Mouse (Mus musculus) retina, postnatal 1 day (tissue): ENCODE measurements around the gene Cdk14.
A peak's percentile ranks its signal among the peaks of the same experiment; 100 is the strongest.
"Not testable (repeated sequence)": the region's sequence is repeated elsewhere in the genome, so short reads cannot be mapped to it uniquely, and the experiment has no call there.

Experiments
- DNase-seq: peaks from one replicate; pipeline ENCODE4 v3.0.0-alpha.2; 2012

Cdk14 gene

DNA sequence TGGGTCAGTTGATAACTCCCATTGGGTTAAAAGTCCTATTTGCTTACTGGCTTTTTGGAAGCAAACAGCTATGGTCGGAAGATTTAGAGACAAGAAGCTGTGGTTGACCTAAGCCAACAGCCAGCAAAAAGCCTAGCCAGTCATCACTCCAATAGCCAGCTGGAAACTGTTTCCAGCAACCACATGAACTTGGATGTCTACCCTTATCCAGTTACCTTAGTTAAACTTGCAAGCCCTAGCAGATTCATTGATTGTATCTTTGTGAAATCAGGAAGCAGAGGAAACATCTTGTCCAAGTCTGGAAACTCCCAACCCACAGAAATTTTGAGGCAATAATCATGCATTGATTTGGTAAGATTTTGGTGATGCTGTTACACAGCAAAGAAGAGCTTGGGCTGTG is 458.5 kb downstream of the Cdk14 start:
- no peak for DNase-seq

DNA sequence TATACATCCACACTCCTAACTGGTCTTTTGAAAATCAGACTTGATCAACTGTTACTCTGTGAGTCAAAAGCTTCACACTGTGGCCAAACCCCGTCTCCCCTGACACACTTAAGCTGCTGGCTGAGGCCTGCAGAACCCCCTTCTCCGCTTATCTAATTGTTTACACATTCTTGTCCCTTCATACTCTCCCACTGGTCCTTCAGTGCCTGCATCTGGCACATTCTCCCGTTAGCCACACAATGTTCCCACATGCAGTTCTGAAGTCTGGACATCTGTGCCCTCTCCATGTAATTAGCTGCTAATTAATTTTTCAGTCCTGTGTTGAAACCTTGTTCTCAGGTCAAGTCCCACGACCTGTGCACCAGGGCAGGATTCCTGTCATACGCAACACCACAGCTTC is 460.7 kb downstream of the Cdk14 start:
- peak; percentile 75 for DNase-seq

DNA sequence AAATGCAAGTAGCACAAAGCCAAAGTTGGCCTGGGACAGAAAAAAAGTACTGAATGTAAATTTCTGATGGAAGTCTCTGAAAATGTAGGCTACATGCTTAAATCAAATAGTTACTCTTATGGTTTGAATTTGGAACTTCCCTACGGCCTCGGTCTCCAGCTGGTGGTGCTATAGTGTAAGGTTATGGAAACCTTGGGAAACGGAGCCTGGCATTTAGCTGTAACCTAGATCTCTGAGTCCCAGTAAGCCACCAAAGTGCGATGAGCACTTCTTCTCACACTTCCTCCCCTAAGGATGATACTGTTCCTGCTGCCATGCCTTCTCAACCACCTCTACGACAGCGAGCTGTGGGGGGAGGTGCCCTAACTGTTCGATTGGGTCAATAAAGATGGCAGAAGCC is 464.1 kb downstream of the Cdk14 start:
- no peak for DNase-seq

DNA sequence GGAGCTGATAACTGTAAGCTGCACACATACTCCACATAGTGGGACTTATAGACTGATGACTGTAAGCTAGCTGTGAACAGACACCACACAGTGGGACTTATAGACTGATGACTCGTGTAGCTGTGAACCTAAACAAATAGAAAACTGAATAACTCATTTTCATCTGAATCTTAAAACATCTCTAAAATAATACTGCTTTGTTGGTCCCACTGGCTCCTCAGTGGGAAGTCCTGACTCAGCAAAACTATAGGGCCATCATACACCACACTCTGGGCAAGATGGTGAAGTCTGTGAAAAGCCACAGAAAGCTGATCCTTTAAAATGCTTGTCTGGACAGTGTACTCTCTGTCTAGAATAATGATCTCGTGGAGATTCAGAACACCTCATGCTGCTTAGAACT is 464.7 kb downstream of the Cdk14 start:
- DNase-seq, result no peak

DNA sequence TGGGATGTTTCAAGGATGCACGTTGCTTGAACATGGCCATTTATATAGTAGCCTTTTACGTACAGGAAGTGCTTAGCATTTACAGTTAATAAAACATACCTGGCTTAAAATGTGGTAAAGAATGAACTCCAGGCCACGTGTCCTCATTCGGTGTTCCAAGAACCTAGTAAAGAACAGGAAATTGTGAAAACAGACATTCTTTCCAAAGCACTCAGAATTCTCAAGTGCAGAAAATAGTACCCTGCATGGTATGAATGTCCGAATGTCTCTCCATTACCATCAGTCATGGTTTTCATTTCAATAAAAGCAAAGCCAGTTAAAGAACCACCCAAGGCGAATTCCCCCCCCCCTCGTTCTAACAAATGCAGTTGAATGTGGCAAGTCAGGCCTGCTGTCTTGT is 470.7 kb downstream of the Cdk14 start:
- DNase-seq, result no peak

DNA sequence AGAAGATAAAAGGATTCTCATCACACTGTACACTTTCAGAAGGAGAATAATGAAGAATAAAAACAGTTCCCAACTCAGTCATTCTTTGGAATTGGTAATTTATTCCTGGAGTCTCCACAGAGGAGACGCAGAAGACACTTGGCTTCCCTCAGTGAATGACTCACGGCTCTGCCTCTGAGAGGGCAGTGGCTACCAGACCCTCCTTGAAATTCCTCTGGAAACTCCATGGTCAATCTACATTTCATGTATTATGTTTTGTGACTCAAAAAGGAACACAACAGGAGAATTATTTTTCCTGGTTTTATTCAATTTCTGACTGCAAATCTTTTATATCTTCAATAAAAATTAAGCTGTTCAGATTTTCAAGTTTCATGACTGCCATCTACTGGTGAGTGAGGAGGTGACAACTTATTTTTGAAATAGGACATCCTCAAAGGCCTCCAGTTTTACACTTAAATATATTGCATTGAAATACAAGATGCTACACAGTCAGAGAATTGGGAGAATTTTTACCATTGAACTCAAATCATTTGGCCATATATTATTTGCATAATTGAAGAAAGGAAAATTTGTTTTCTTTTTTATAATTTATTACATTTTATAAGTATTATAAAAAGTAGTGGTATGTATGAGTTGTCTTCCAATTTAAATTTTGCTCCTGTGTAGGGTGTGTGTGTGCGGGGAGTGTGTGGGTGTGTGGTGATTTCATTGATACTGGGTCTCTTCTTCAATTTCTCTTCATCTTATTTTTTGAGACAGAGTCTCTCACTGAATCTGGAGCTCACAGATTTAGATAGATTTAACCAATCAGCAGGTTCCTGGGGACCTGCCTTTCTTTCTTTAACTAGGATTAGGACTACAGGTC is 471.8 kb downstream of the Cdk14 start:
- peak; percentile 58 for DNase-seq

DNA sequence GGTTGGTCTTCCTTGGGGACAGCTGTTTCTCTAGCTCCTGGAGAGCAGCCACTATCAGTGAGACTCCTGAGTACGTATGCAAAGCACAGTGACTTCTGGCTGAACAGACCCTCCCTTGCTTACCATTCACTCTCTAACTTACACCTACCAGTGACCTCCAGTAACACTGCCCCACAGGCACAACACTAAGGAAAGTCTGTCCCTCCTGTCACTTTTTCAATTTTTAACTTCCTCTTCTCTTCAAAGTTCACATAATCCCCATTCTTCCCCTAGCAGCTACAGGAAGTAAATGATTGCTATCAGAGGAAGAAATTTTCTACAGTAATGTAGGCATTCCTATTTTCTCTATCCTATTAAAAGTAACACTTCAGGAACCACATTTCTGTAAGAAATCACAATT is 485.0 kb downstream of the Cdk14 start:
- DNase-seq, result no peak

DNA sequence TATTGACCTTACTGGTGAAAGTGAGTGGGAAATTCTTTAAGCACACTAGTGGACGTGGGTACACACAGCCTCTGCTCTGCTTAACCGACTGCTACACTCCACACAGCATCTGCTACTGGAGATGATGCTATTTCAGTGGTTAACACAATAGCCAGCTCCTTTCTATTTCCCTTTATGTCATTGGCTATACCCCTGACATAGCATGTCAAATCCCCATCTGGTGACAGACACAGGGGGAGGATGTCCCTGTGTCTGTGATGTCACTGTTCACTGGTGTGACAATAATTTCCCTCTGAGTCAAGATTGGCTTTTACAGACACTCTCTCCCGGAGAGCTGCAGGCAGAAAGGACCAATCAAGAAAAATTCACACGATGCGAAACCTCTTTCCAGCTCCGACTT is 485.6 kb downstream of the Cdk14 start:
- DNase-seq, result peak; percentile 46

DNA sequence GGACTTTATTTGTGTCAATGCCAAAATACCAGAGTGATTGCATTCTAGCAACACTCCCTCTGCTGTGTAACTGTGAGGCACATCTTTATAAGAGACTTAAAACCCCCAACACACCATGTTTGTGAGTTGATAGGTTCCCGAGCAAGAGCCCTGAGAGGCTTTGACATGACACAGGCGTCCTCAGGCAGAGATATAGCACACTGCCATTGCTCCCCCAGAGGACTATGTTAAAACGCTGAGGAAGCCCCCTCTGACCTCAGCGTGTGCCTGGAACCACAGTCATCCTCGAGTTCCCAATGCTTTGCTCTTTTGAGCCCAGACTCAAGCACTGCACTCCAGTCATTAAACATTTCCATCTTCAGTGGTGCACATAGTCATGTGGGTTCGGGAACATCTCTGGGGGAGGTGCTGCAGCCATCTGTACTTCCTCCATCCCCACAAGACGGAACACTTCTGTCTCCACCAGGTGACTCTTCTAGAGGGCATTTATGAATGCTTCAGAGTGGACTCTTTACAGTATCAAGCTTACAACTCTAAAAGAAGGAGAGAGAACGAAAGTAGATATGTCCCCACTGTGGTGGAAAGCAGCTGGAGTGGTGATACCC is 488.5 kb downstream of the Cdk14 start:
- no peak for DNase-seq

DNA sequence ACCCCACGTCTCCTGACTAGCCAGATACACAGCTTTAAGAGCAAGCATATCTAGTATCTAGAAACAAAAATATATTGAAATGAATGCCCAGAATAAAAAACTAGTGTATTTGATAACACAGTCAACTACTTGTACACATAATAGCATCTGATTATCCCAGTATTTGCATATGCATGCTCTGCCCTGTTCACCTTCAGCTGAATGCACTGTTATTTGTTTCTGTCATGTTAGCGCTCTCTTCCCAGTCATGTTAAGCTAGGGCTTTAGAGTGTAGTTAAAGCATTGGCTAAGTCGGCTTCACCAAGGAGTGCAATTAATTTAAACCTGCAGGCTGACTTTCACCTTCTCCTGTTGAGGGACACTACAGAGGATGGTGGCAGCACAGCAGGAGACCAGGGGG is 490.5 kb downstream of the Cdk14 start:
- DNase-seq, result no peak

DNA sequence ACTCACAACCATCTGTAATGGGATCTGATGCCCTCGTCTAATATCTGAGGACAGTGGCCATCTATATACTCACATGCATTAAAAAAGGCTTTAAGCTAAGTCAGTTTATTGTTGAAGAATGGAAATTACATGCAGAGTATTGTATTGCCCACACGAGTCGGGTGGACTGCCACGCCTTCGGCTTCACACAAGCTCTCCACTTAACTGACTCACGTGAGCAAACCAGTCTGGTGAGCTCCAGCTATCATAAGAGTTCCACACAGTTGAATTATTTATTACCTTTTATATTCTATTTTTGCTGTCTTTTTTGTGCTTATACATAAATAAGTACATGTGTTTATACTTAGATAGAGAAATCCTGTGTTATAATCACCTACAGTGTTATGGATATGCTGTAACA is 495.2 kb downstream of the Cdk14 start:
- no peak for DNase-seq

DNA sequence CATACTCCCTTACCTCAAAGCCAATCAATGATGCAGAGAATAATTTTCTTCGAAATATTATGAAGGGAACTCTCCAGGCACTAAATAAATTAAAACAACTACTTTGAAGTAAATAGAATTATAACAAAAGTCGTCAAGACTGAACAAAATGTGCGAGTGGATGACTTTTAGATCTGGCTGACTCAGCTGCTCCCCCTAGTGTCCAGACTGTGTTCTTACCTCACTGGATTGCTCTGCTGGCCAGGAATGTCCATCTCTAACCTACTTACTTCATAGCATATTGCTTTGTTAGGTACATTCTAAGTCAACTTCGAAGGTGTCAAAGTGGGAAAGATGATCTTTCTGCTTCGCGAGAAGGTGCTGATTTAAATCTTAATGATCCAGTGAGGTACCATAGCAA is 501.7 kb downstream of the Cdk14 start:
- DNase-seq, result peak; percentile 69

DNA sequence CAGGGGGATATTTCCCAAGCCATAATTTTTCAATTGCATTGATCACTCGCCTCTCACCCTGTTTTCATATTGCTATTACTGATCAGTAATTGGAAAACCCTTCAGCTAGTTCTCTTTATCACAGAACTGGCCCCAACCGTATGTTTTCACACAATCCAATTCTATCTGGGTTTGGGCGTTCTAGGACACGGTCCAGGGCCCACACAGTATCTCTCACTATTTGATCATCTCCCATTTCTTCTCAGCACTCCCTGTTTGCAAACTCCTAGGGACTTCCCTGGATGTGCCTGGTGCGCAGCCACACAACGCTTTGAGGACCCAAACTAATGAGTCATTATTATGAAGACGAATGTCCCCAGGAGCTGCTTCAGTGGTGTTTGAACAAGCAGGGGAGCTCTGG is 502.4 kb downstream of the Cdk14 start:
- no peak for DNase-seq

DNA sequence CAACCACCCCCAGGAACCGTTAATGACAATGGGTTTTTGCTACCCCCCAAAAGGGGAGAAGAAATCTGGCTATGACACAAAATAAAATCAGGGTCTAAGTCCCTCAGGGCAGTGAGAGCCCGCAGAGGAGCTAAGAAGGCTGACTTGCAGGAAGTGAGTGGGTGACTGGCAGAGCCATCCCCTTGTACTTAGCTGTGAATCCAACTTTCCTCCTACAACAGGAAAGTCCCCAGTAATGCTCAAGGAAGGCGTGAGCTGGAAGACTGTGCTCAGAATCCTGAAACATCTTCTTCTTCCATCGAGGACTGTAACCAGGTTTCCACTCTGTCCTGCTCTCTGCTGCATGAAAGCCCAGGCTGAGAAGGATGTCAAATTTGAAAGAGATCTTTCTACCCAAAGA is 502.8 kb downstream of the Cdk14 start:
- DNase-seq, result no peak

DNA sequence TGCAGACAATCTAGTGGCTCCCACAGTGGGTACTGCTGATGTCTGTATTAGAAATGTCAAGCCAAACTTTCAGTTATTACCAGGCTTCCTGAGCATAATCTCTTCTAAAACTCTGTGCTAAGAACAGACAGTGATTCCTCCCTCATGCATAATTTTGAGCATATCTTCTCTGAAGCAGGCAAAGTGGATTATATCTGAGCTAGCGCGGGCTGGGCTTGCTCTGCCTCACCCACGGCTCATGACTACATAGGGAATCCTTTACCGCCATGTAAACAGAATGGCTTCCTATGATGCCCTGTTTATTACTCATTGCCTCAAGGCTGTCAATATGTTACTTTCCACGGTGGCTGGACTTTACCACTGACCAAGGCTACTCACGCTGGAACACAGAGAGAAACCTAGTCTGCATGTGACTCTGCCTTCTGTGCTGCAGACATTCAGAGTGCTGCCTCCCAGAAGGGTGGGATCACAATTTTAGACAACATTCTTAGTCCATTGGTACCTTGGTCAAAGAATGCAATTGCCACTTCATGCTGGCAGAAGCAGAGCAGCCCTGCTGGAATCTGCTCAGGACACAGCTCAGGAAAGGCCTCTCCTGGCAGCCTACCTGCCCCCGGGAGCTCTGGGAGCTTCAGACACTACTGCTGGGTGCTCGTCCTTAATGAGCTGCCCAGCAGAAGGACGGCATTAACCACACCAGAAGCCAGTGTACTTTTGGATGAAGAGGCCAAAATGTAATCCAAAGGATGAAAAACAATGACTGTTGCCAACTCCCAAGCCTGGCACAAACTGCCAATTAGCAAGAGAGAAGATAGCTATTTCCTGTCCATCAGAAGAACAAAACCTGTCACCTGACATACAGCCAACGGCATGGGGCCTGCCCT is 503.5 kb downstream of the Cdk14 start:
- no peak for DNase-seq

DNA sequence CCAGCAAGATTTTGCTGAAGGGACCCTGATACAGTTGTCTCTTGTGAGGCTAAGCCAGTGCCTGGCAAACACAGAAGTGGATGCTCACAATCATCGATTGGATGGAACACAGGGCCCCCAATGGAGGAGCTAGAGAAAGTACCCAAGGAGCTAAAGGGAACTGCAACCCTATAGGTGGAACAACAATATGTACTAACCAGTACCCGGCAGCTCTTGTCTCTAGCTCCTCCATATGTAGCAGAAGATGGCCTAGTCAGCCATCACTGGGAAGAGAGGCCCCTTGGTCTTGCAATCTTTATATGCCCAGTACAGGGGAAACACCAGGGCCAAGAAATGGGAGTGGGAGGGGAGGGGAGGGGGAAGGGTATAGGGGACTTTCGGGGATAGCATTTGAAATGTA is 515.2 kb downstream of the Cdk14 start:
- DNase-seq, result not testable (repeated sequence)

DNA sequence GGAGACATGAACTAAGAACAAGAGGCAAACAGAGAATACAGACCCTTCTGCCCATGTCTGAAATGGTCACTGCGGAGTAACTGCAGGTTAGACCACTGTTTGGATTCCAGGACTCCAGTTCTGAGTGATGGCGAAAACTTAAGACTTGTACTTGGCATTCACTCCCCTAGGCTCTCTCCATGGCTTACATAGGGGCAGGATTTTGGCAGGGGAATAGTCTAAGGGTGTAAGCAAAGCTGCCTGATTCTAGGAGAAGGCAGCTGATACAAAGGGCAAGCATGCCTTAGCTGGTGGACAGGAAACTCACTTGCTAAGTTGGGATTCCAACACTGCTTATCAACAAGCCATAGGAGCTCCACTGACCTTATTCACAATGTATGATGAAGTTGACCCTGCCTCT is 521.9 kb downstream of the Cdk14 start:
- no peak for DNase-seq

DNA sequence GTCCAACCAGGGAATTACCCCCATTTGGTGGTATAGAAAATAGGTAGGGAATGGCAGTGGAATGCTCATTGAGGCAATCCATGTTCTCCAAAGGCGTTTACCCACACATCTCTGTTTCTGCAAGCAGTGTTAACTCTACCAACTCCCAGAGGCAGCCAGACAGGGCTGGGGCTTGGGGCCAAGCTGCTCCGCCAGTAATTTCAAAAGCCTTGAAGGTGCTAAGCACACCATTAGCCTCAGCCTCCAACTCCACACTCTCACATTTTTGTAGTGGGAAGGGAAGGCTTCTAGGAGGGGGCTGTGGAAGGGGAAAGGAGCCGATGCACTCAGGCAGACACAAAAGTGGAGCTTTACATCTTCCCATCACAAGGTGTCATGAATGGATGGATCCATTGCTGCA is 525.1 kb downstream of the Cdk14 start:
- no peak for DNase-seq

DNA sequence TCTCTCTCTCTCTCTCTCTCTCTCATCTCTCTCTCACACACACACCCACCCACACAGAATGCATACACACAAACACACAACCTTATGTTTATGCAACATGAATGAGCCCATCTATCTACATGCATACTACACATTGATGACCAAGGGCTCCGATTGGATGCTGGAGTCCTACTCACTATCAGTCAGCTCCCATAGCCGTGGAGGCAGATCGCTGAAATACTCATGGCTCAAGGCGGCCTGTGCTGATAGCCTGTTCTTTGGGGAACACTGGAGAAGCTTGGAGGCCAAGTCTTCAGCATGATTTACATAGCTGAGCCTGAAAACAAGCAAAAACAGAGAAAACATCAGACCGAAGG is 526.3 kb downstream of the Cdk14 start:
- DNase-seq, result no peak

DNA sequence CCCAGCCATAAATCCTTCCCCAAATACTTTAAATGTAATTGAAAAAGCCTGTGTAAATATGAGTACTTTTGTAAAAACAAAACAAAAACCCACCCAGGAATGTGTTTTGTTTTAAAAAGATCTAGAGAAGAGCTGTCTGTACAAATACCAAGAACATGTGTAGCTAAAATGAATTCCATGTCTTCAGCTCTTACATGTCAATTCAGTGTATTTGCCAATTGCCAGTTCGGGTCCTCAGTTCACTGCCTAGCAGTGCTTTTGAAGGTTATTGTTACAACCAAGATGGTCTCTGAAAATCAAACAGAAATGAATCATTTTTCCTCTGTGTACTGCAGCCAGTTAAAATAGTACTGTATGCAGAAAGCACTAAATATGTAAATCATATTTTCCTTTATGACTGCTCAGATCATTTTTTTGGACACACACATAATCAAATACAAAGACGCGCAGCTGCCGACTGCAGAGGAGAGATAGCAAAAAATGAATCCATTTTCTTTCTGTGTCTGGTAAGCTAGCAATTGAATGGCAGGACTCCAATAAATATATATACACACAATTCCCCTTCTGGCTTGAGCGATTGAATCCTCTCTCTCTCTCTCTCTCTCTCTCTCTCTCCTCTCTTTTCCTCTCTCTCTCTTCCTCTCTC is 526.8 kb downstream of the Cdk14 start:
- no peak for DNase-seq

DNA sequence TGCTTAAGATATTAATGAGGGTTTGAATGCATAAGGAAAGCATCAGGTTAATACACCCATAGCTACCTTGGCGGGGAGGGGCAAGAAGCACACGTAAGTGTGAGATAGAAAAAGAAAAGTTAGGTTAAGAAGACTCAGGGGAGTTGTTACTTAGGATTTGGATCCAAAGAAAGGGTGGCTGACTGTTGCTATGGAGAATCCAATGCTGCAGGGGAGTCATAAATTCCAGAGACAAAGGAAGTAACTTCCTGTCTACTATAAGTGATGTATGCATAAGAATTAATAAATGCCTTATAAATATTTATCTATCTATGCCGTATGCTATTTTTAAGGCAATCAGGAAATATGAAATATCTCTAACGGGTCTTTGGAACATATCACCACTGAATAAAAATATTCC is 527.4 kb downstream of the Cdk14 start:
- no peak for DNase-seq

DNA sequence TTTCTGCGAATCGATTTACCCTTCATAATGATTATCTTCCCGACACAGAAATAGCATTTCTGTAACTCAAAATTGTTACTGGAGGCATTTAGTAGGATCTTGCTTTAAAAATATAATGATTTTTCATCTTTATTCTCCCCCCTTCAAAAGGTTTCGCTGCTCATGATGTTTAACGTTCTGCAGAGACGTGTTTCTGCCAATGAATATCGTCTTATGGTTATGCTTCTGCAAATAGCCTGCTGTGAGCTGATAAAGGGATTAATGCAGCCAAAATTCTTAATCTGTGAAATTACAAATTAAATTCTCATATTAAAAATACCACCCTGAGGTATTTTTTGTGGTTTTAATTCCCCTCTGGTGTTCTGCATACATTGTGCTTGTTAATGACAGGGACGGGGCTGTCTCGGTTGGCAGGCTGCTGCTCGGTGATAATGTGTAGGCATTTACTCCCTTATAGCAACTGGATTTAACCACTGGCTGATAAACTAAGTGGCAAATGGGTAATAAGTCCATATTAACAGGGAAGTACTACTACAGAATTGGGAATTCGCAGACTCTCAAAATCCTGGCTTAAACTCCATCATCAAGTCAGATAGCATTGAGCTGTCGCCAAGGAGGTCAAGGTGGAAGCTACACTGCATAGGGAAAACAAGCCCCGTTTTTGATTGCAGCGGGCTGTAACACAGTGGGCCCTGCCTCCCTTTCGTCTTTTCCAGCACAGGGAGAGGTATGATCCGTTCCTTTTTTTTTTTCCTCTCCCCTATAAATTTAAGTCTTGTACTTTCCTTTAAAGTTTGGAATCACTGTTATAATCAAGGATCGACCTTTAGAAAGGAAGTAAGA is 528.0 kb downstream of the Cdk14 start:
- no peak for DNase-seq
